Mouse (Mus musculus) heart, embryonic 15.5 days (tissue): ENCODE measurements around the gene Mfrp. TPM values are rescaled to one million over a fixed set of nuclear protein-coding genes. Genes with fewer than 3 reads are reported as not detected.

ENCODE experiments used
- ATAC-seq: fragments of 200-750 bp; cut with Nextera tagmentation; replicated peaks from 2 replicates; pipeline ENCODE4 v1.8.0; 2017; ENCODE audit warnings: low read depth, moderate TSS enrichment; ENCODE audit not compliant: insufficient number of reproducible peaks, insufficient read depth, low FRiP score
- H3K27ac ChIP-seq: fragments of 300-500 bp; sonication (generic); 2 replicates; pipeline ENCODE4 v1.5.1; 2015; ENCODE audit warnings: mild to moderate bottlenecking, inconsistent platforms
- H3K27me3 ChIP-seq: fragments of 300-500 bp; sonication (generic); 2 replicates; pipeline ENCODE4 v1.6.1; 2015; ENCODE audit warnings: inconsistent platforms
- H3K36me3 ChIP-seq: fragments of 300-500 bp; sonication (generic); 2 replicates; pipeline ENCODE4 v1.6.1; 2015; ENCODE audit warnings: mild to moderate bottlenecking, inconsistent platforms
- H3K4me1 ChIP-seq: fragments of 300-500 bp; sonication (generic); replicated peaks from 2 replicates; pipeline ENCODE4 v1.6.1; 2015; ENCODE audit warnings: inconsistent platforms
- H3K4me2 ChIP-seq: fragments of 300-500 bp; sonication (generic); 2 replicates; pipeline ENCODE4 v1.6.1; 2015; ENCODE audit warnings: inconsistent platforms, mild to moderate bottlenecking, moderate library complexity
- H3K4me3 ChIP-seq: fragments of 300-500 bp; sonication (generic); 2 replicates; pipeline ENCODE4 v1.5.1; 2015; ENCODE audit warnings: mild to moderate bottlenecking, inconsistent platforms
- H3K9ac ChIP-seq: fragments of 300-500 bp; sonication (generic); 2 replicates; pipeline ENCODE4 v1.6.1; 2015; ENCODE audit warnings: mild to moderate bottlenecking, inconsistent platforms
- H3K9me3 ChIP-seq: fragments of 300-500 bp; sonication (generic); replicated peaks from 2 replicates; pipeline ENCODE4 v1.6.1; 2016; ENCODE audit warnings: inconsistent platforms
- WGBS: fragments of 180-500 bp; shearing (Covaris S2); methylation state at CpG from one replicate; pipeline ENCODE4 v1.1.7; 2015; ENCODE audit warnings: mixed read lengths; 5-methylcytosine and 5-hydroxymethylcytosine counted together
- polyA plus RNA-seq: library from polyadenylated mRNA; unstranded; fragments of >200 nt; fragmentation: Nextera tagmentation; extraction: Ambion mirVana; gene quantifications from 2 replicates; pipeline ENCODE4 v1.2.1, GENCODE M21; 2015

Gene Mfrp
- polyA plus RNA-seq: not detected in 2 replicates

- Histone ChIP-seq H3K4me3 (no peak within 1 kb of the TSS), H3K27ac (no peak within 1 kb of the TSS), H3K9me3 (no peaks in the 10 kb centered on the region), H3K27me3 (no peaks in the 10 kb centered on the region), H3K4me2 (no peak within 1 kb of the TSS), H3K36me3 (no peaks in the 10 kb centered on the region), H3K4me1 (peaks cover 14% of the 10 kb centered on the region), H3K9ac (no peak within 1 kb of the TSS)
- ATAC-seq: no peak
- 73% methylated on average over 9 of the region's 9 CpGs for WGBS
Measured at GRCm38 (mm10) chr9:44101490-44101889, at the start of gene Mfrp. Mfrp (plus strand) TSS chr9:44101729.

- Histone ChIP-seq H3K9me3 (no peaks in the 10 kb centered on the region), H3K4me1 (peaks cover 4% of the 10 kb centered on the region; the same call in 1 of the 2 replicates), H3K4me2 (no peak overlapping the region), H3K27ac (no peak overlapping the region), H3K9ac (no peak overlapping the region), H3K36me3 (no peaks in the 10 kb centered on the region), H3K27me3 (no peaks in the 10 kb centered on the region), H3K4me3 (no peak overlapping the region)
- no peak for ATAC-seq
- 57% methylated on average over 3 of the region's 3 CpGs for WGBS
Measured at GRCm38 (mm10) chr9:44052855-44053254, 48.7 kb upstream of the Mfrp start.

- H3K27me3 ChIP-seq: no peaks in the 10 kb centered on the region
- H3K36me3 ChIP-seq: no peaks in the 10 kb centered on the region
- H3K4me1 ChIP-seq: no peaks in the 10 kb centered on the region
- no peak overlapping the region for H3K27ac ChIP-seq
- H3K9ac ChIP-seq: no peak overlapping the region
- H3K4me2 ChIP-seq: no peak overlapping the region
- WGBS: 47% methylated on average over 1 of the region's 1 CpGs
- H3K4me3 ChIP-seq: no peak overlapping the region
- H3K9me3 ChIP-seq: no peaks in the 10 kb centered on the region
- ATAC-seq: no peak
Measured at GRCm38 (mm10) chr9:44053936-44054335, 47.6 kb upstream of the Mfrp start.

GRCm38 (mm10) chr9:44058606-44059005 lies 42.9 kb upstream of the Mfrp start:
- no peaks in the 10 kb centered on the region for H3K27me3 ChIP-seq
- no peak overlapping the region for H3K4me3 ChIP-seq
- H3K4me2 ChIP-seq: no peak overlapping the region
- no peak overlapping the region for H3K9ac ChIP-seq
- H3K27ac ChIP-seq: no peak overlapping the region
- H3K36me3 ChIP-seq: no peaks in the 10 kb centered on the region
- ATAC-seq: no peak
- H3K9me3 ChIP-seq: no peaks in the 10 kb centered on the region
- H3K4me1 ChIP-seq: no peaks in the 10 kb centered on the region
- 76% methylated on average over 6 of the region's 6 CpGs for WGBS

GRCm38 (mm10) chr9:44065177-44065576 lies 36.4 kb upstream of the Mfrp start:
- no peak overlapping the region for H3K27ac ChIP-seq
- peaks cover 21% of the 10 kb centered on the region for H3K4me1 ChIP-seq
- H3K9ac ChIP-seq: no peak overlapping the region
- H3K27me3 ChIP-seq: no peaks in the 10 kb centered on the region
- no peaks in the 10 kb centered on the region for H3K36me3 ChIP-seq
- H3K9me3 ChIP-seq: no peaks in the 10 kb centered on the region
- H3K4me2 ChIP-seq: no peak overlapping the region
- 19% methylated on average over 1 of the region's 1 CpGs for WGBS
- ATAC-seq: no peak
- H3K4me3 ChIP-seq: no peak overlapping the region

GRCm38 (mm10) chr9:44066785-44067225 lies 34.7 kb upstream of the Mfrp start, which contains the start of gene Usp2:
Usp2 (plus strand) TSS chr9:44067021.
- Histone ChIP-seq H3K4me2 (peak within 1 kb of the TSS; percentile 89), H3K9me3 (no peaks in the 10 kb centered on the region), H3K9ac (peak within 1 kb of the TSS; percentile 66), H3K4me3 (peak within 1 kb of the TSS; percentile 61), H3K27me3 (no peaks in the 10 kb centered on the region), H3K36me3 (no peaks in the 10 kb centered on the region), H3K27ac (peak within 1 kb of the TSS; percentile 59), H3K4me1 (peaks cover 37% of the 10 kb centered on the region)
- ATAC-seq: peak; percentile 96
- 0% methylated on average over 38 of the region's 38 CpGs for whole genome bisulfite sequencing

- peak overlapping the region; percentile 59 for H3K27ac ChIP-seq
Measured at GRCm38 (mm10) chr9:44067241-44067959, 34.1 kb upstream of the Mfrp start.

GRCm38 (mm10) chr9:44067960-44068330 lies 33.6 kb upstream of the Mfrp start:
- Histone ChIP-seq H3K27ac (peak overlapping the region; percentile 59; the same call in 1 of the 2 replicates), H3K4me1 (peaks cover 48% of the 10 kb centered on the region), H3K9ac (no peak overlapping the region), H3K4me2 (peak overlapping the region; percentile 89), H3K36me3 (no peaks in the 10 kb centered on the region), H3K4me3 (peak overlapping the region; percentile 61), H3K9me3 (no peaks in the 10 kb centered on the region), H3K27me3 (no peaks in the 10 kb centered on the region)
- no peak for ATAC-seq
- 59% methylated on average over 6 of the region's 6 CpGs for WGBS

More at GRCm38 (mm10) chr9:44067241-44067959, 34.1 kb upstream of the Mfrp start:
- peak; percentile 15; the same call in 1 of the 2 replicates for ATAC-seq
- peak overlapping the region; percentile 66 for H3K9ac ChIP-seq
- H3K4me1 ChIP-seq: peaks cover 43% of the 10 kb centered on the region
- H3K4me3 ChIP-seq: peak overlapping the region; percentile 61
- H3K27me3 ChIP-seq: no peaks in the 10 kb centered on the region
- peak overlapping the region; percentile 89 for H3K4me2 ChIP-seq
- no peaks in the 10 kb centered on the region for H3K9me3 ChIP-seq
- H3K36me3 ChIP-seq: no peaks in the 10 kb centered on the region
- WGBS: 4% methylated on average over 15 of the region's 15 CpGs

GRCm38 (mm10) chr9:44069252-44069651 lies 32.3 kb upstream of the Mfrp start:
- Histone ChIP-seq H3K9me3 (no peaks in the 10 kb centered on the region), H3K36me3 (no peaks in the 10 kb centered on the region), H3K9ac (peak overlapping the region; percentile 59), H3K4me1 (peaks cover 55% of the 10 kb centered on the region), H3K4me2 (peak overlapping the region; percentile 89), H3K27ac (peak overlapping the region; percentile 92), H3K27me3 (no peaks in the 10 kb centered on the region), H3K4me3 (peak overlapping the region; percentile 49)
- no peak for ATAC-seq
- WGBS: 15% methylated on average over 7 of the region's 7 CpGs

GRCm38 (mm10) chr9:44070113-44070843 lies 31.3 kb upstream of the Mfrp start:
- Histone ChIP-seq H3K27me3 (no peaks in the 10 kb centered on the region), H3K9ac (peak overlapping the region; percentile 59), H3K4me2 (peak overlapping the region; percentile 89), H3K4me1 (peaks cover 63% of the 10 kb centered on the region), H3K9me3 (no peaks in the 10 kb centered on the region), H3K36me3 (no peaks in the 10 kb centered on the region), H3K27ac (peak overlapping the region; percentile 92), H3K4me3 (peak overlapping the region; percentile 49)
- WGBS: 45% methylated on average over 14 of the region's 14 CpGs
- ATAC-seq: no peak

- peak overlapping the region; percentile 89 for H3K4me2 ChIP-seq
- peak overlapping the region; percentile 92 for H3K27ac ChIP-seq
- peak overlapping the region; percentile 59 for H3K9ac ChIP-seq
- no peaks in the 10 kb centered on the region for H3K9me3 ChIP-seq
- H3K4me1 ChIP-seq: peaks cover 68% of the 10 kb centered on the region
- no peaks in the 10 kb centered on the region for H3K36me3 ChIP-seq
- H3K27me3 ChIP-seq: no peaks in the 10 kb centered on the region
- no peak for ATAC-seq
- H3K4me3 ChIP-seq: peak overlapping the region; percentile 49
- WGBS: 26% methylated on average over 8 of the region's 8 CpGs
Measured at GRCm38 (mm10) chr9:44070844-44071231, 30.7 kb upstream of the Mfrp start.
